Mouse (Mus musculus) heart, adult 8-10 months (tissue): Measurements from ENCODE around the gene Rbm42. TPM values are rescaled to one million over a fixed set of nuclear protein-coding genes. Genes with fewer than 3 reads are reported as not detected.

ENCODE experiments used
- DNase-seq: peaks from one replicate; pipeline ENCODE4 v3.0.0; 2022; ENCODE audit warnings: low spot score
- total RNA-seq, 4 experiments: library from RNA; stranded (reverse); gene quantifications; 2 replicates each; pipeline ENCODE4 v1.2.4; 2022

Gene Rbm42
- total RNA-seq, 4 experiments from 2014 or later: 43.9 to 49.9 (median 44.7) TPM

DNA sequence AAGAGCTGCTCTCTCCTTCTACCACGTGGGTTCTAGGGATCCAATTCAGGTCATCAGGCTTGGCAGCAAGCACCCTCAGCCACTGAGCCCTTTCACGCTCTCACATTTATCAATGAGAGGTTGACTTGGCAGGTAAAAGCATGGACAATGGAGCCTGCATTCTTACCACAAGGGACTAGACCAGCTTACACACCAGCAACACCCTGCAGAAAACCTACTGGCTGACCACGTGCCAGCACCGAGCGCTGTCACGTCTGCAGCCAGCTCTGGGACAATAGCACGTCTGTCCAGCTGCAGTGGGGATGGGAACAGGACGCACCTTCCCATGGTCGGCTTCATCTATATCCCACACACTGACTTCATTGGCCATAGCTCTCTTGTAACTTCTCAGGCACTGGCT is 31.5 kb downstream of the Rbm42 start:
- DNase-seq: no peak

- DNase-seq: no peak
Measured at GRCm38 (mm10) chr7:30615049-30615760, 34.9 kb downstream of the Rbm42 start.

DNA sequence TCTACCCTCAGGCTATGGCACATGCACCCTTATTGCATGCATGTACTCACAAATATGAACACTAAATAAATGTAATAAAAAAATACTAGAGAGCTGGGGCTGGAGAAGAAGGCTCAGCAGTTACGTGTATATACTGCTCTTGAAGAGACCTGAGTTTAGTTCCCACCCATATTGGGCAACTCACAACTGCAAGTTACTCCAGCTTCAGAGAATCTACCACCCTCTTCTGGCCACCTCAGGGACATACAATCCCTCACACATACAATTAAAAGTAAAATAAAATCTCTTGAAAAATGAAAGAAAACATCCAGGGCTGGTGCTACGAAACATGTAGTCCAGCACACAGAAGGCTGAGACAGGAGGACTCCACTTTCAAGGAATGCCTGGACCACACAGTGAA is 35.7 kb downstream of the Rbm42 start:
- DNase-seq: no peak

- no peak for DNase-seq
Measured at GRCm38 (mm10) chr7:30613529-30614112, 36.5 kb downstream of the Rbm42 start.

GRCm38 (mm10) chr7:30612654-30613402 is 37.3 kb downstream of the Rbm42 start, which contains the start of gene Upk1a:
TSS of gene Upk1a (minus strand) at chr7:30612847.
- DNase-seq: no peak

GRCm38 (mm10) chr7:30610043-30610442 is 40.1 kb downstream of the Rbm42 start:
- DNase-seq: peak; percentile 50

DNA sequence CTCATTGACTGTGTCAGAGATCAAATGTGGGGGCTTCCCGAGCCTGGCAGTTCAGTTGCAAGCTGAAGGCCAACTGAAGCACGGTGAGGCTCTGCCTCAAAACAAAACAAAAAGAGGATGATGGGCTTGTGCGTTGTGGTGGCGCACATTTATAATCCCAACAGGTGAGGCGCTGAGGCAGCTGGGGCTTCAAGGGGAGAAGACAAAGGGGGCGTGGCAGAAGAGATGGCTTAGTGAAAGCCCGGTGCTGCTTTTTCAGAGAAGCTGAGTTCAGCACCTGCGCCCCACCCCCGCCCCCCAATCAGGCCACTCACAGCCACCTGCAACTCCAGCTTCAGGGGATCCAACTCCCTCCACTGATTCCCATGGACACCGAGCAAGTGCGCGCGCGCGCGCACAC is 41.6 kb downstream of the Rbm42 start:
- DNase-seq: no peak

DNA sequence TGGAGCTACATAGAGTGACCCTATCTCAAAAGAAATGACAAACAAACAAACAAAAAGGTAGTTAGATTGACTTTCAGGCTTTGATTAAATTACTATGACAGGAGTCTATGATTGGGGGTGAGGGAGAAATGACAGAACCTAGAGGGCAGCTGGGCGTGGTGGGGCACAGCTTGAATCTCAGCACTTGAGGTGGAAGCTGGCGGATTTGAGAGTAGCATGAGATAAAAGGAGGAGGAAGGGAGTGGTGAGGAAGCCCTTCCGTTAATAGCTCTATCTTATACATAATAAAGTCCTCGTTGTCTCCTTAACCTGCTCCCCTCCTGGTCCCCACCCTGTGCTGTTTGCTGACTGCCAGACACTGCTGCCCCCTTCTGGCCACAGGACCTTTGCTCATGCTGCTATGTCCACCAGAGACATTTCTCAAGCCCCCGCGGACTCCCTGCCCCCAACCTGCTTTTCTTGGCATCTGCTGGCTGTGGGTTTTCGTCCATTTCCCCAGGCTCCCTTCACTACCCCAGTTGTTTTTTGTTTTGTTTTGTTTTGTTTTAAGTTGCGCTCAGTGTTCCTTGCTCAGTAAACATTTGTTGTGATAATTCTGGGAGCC is 42.3 kb downstream of the Rbm42 start:
- no peak for DNase-seq

DNA sequence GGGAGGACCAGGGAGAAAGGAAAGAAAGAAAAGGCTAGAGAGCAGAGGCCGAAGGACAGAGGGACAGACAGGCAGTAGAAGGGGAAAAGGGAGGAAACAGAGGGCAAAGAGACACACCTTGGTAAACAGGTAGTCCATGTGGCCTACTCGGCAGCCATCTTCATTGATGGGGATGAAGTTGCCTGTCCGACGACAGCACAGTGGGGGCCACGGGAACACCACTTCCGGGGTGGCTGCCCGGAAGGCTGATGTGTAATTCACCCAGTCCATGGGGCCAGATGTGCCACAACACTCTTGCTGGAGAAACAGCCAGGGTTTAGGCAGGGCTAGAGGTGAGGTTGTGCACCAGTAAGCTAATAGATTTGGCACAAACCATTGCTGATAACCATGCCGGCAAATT is 45.2 kb downstream of the Rbm42 start:
- DNase-seq: no peak

DNA sequence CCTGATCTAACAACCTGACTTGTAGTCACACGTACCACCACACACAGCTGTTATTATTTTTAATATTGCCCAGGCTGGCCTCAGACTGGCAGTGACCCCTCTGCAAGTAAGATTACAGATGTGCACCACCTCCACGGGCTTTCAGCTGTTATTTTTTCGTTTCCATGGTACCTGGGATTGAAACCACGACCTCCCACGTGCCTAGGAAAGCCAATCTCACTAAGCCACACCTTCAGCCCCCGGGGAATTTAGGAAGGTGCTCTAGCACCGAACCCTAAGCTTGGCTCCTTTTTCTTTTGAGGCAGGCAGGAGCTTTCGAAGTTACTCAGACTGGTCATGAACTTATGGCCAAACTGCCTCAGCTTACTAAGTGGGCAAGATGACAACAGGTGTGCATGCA is 45.7 kb downstream of the Rbm42 start:
- no peak for DNase-seq

DNA sequence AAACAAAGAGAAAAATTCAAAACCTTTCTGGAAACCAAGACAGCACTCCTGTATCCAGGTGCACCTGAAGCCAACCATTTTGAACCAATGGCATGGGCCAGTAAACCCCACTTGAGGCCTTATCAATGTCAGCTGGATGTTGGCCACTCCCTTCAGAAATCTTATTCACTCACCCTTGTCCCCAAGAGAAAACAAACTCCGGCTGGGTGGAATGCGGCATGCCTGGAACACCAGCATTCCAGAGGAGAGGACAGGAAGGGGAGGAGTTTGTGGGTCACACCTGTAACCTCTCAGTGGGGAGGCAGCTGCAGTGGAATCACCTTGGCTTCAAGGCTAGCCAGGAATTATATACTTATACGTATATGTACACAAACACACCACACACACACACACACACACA is 47.5 kb downstream of the Rbm42 start:
- no peak for DNase-seq

- no peak for DNase-seq
Measured at GRCm38 (mm10) chr7:30600651-30601050, 49.5 kb downstream of the Rbm42 start.

DNA sequence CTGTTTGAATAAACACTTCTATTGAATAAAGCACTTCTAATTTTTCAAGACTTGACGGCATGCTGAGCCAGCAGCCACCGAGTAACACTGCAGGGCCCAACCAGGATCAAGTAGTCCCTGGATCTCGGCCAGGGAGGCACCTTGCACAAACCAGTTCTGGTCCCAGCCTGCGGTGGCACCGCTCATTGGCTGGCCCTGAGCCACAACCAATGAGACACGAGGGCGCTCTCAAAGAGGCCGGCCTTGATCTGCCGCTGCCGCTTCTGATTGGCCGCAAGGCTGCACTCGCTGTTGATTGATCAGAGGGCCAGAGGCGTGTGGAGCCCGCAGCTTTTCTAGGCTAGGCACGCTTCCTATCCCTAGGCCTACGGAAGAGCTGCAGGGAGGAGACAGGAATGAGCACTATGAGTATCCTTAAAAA is 50.2 kb downstream of the Rbm42 start:
- peak; percentile 67 for DNase-seq

DNA sequence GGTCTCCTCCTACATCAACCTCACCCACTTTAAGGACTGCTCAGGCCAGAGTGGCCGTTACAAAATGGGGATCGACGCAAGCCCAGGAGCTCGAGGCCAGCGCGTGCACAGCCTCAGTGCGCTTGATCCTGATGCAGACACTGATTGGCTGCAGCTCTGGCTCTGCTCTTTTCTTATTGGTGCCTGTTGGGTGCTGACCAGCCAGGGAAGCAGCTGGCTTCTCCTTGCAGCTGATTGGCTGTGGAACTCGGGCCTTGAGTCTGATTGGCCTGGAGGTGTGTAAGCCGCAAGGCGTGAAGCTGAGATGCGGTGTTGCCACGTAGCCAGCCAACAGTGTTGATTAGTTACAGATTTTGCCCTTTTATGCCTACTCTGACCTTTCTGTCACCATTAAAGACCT is 51.3 kb downstream of the Rbm42 start, which contains the start of gene Zbtb32:
Gene Zbtb32 (minus strand): TSS at position 124 of the 400 bp plus-strand sequence.
- no peak for DNase-seq

DNA sequence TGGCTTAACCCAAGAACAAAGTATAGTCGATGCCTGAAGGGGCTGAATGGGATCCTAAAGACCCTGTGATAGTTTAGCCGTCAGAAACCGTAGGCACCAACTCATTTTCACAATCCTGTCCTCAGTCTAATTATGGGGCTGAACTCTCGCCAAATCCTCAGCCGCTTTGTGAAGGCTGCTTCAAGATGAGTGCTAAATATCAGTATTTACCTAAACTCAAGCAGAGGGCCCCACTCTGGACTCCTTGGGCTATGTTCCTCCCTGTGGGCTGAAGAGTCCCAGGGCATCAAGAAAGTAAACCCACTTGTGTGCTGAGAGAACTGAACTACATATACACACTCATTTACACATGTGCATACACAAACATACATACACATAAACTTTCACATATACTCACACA is 53.3 kb downstream of the Rbm42 start:
- DNase-seq: no peak

DNA sequence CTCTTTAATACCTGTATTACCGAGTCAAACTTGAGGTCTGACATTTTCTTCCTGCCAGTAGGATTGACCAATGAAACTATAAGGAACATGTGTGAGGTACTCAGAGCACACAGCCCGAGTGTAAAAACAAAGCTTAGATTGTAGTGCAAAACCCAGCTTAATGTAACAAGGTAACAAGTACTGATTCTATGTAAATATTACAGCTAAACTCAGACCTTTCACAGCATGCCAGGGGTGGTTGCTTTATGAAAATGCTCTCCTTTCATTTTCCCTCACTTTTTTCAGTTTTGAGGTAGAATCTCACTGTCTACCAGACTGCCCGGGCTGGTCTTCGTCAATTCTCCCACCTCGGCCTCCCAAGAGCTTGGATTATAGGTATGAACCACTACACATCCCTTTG is 54.0 kb downstream of the Rbm42 start:
- no peak for DNase-seq

DNA sequence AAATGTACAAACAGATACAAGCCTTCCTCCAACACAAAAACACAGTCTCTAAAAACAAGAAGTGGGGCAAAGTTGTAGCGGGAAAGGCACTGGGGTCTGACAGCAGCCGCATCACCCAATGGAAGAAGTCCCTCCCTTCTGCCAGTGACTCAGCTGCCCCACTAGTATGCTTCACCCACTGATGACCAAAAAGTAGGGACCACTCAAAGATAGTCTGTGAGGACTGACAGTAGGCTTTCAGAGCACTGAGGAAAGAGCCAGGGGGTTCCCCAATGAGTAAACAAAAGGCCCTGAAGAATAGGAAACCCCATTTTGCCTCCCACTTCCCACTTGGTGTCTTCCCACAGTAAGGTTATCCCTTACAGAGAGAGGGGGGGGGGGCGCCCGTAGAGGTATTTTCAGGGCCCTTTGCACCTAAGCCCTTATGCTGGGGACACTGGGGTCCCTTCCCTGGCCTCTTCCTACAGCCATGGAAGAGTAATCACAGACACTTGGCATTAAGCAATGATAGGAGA is 55.5 kb downstream of the Rbm42 start:
- no peak for DNase-seq

- DNase-seq: no peak
Measured at GRCm38 (mm10) chr7:30593579-30594509, 56.3 kb downstream of the Rbm42 start.

DNA sequence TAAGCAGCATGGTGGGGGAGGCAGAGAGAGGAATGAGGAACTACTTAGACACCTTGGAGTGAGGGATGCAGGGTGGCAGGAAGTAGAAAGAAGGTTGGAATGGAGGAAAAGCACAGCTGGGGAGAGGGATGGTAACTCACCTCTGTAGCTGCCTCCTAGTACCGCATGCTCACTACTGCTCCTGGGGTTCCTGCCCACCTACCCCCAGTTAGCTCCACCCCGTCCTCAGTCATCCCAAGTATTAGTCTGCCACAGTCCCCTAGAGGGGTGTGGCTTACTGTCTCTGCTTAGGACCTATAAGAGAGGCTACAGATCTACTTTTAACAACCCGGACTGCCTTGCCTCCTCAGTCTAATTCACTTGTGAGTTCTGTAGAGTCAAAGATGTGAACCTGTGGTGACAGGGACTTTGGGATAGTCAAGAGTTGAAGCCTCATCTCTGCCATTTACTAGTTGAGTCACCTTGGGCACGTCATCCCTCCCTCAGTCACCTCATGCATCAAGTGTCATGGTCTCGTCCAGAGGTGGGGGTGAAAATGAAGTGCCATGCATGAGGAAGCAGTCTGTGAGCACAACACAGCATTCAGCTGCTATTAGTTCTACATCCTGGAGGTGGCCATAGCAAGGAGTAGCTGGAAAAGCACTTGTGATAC is 57.2 kb downstream of the Rbm42 start:
- no peak for DNase-seq

- no peak for DNase-seq
Measured at GRCm38 (mm10) chr7:30591605-30591951, 58.5 kb downstream of the Rbm42 start.
